Mouse (Mus musculus) CH12.LX (cell line): ENCODE measurements at regions not wholly inside any gene's neighbourhood (a gene's known extent, or its start where the extent isn't known, plus 50 kb on each side); places are given as distances from the start of the nearest gene placed in this dataset.

Experiments used
- CTCF ChIP-seq, 2 experiments: IDR thresholded peaks in 1 of 2; conservative IDR thresholded peaks in 1 of 2; 2 replicates each; pipeline ENCODE4 v1.5.1; 2011 to 2012; ENCODE audit warnings: low read depth in 2 of 2, low read length in 2 of 2, improper control_type of control experiment in 1 of 2, inconsistent platforms in 1 of 2, mild to moderate bottlenecking in 1 of 2, moderate library complexity in 1 of 2
- ETS1 ChIP-seq: conservative IDR thresholded peaks from 2 replicates; pipeline ENCODE4 v1.6.1; 2012; ENCODE audit warnings: low read depth, mild to moderate bottlenecking, inconsistent platforms, low read length, improper control_type of control experiment, moderate library complexity
- MAFK ChIP-seq: IDR thresholded peaks from 2 replicates; pipeline ENCODE4 v1.6.1; 2011; ENCODE audit warnings: low read length, improper control_type of control experiment; ENCODE audit not compliant: insufficient replicate concordance
- MEF2A ChIP-seq: IDR thresholded peaks from 2 replicates; pipeline ENCODE4 v1.6.1; 2014; ENCODE audit warnings: low read depth, mild to moderate bottlenecking, inconsistent platforms, low read length, improper control_type of control experiment, borderline replicate concordance
- POLR2A ChIP-seq: IDR thresholded peaks from 2 replicates; pipeline ENCODE4 v1.6.1; 2011; ENCODE audit warnings: low read depth, mild to moderate bottlenecking, improper control_type of control experiment, low read length
- POLR2AphosphoS2 ChIP-seq: IDR thresholded peaks from 2 replicates; pipeline ENCODE4 v1.6.1; 2011; ENCODE audit warnings: low read depth, low read length, improper control_type of control experiment
- SIN3A ChIP-seq: IDR thresholded peaks from 2 replicates; pipeline ENCODE4 v1.6.1; 2012; ENCODE audit warnings: low read length, improper control_type of control experiment, inconsistent platforms
- SMC3 ChIP-seq: IDR thresholded peaks from 2 replicates; pipeline ENCODE4 v1.6.1; 2011; ENCODE audit warnings: low read depth, low read length, improper control_type of control experiment
- TBP ChIP-seq: conservative IDR thresholded peaks from 2 replicates; pipeline ENCODE4 v1.6.1; 2011; ENCODE audit warnings: low read depth, low read length, improper control_type of control experiment
- TCF12 ChIP-seq: IDR thresholded peaks from 2 replicates; pipeline ENCODE4 v1.6.1; 2014; ENCODE audit warnings: low read depth, mild to moderate bottlenecking, inconsistent platforms, low read length, improper control_type of control experiment
- USF1 ChIP-seq: IDR thresholded peaks from 2 replicates; pipeline ENCODE4 v1.6.1; 2014; ENCODE audit warnings: low read depth, mild to moderate bottlenecking, inconsistent platforms, low read length, improper control_type of control experiment
- ZC3H11A ChIP-seq: IDR thresholded peaks from 2 replicates; pipeline ENCODE4 v1.6.1; 2012; ENCODE audit warnings: low read depth, mild to moderate bottlenecking, inconsistent platforms, low read length, improper control_type of control experiment

DNA sequence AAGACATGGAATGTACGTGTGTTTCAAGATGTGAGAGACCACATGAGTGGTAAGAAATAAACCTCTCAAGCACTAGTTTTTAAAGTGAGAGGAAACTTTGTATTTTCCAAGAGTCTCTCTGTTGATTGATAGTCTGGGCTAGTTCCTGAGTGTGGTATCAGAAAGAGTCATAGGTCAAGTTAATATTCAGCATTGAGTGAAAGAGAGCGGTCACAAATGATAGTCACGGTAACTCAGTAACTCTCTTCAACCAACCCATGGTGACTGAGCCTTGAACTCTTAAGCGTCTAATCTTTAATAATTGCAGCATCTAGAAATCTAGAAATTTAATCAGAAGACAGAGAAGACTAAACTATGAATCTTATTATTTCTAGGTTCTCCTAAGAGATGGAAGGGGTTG is 108.3 kb upstream of the Nrip1 start:
- no peak for TF ChIP-seq ZC3H11A
- no peak for TF ChIP-seq TCF12
- no peak for TF ChIP-seq SIN3A
- no peak for TF ChIP-seq USF1
- TF ChIP-seq MEF2A: no peak
- no peak for TF ChIP-seq CTCF (conservative IDR thresholded peaks at IDR 0.05 in 1 of 2, IDR thresholded peaks at IDR 0.05 in 1 of 2; ENCODE audit: low read depth in 2 of 2, low read length in 2 of 2)
- TF ChIP-seq POLR2A: no peak
- no peak for TF ChIP-seq ETS1
- no peak for TF ChIP-seq SMC3
- TF ChIP-seq TBP: no peak
- no peak for TF ChIP-seq MAFK
- no peak for TF ChIP-seq POLR2AphosphoS2
